Mouse (Mus musculus) ovary, adult 18-20 months (tissue): Measurements from ENCODE around the gene Lef1.

Experiments used
- DNase-seq: peaks from one replicate; pipeline ENCODE4 v3.0.0; 2022; ENCODE audit warnings: low spot score, mixed read lengths

Gene Lef1

DNA sequence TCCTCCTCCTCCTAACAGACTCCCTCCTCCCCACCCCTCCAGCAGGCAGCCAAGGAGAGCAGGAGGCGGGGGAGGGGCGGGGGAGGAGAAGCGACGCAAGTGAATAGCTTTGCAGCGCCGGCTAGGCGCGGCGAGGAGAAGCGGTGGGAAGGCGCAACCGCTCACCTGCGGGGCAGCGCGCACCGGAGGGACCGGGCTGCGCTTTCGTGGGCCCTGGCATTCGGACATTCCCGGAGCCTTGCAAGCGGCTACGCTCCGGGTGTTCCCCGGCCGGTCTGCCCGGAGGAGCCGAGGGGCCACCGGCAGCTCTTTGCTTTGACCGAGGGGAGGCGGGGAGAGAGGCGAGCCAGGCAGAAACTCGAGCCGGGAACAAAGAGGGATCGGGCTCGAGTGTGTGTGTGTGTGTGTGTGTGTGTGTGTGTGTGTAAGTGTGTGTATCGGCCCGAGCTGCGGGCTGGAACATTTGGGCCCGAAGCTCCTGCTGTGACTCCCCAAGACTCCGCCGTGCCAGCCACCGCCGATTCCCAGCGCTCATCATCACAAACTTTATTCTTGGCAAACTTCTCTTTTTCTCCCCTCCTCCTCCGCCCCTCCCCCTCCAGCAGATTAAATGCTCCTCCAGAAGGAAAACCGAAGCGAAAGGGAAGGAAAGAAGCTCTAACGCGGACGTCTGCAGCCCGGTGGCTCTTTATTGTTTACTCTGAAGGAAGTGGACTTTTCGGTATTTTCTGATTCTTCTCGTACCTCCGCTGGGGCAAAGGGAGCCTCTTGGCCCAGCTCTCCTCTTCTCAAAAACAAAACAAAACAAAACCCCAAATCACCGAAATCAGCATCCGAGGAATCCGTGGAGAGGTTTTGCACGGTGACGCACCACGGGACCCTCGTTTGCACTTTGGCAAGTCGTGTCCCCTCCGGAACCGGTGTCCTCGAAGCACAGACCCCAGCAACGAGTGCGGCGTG lies at the start of gene Lef1:
Lef1 (plus strand) TSS at position 281 of the 960 bp plus-strand sequence.
- no peak for DNase-seq

DNA sequence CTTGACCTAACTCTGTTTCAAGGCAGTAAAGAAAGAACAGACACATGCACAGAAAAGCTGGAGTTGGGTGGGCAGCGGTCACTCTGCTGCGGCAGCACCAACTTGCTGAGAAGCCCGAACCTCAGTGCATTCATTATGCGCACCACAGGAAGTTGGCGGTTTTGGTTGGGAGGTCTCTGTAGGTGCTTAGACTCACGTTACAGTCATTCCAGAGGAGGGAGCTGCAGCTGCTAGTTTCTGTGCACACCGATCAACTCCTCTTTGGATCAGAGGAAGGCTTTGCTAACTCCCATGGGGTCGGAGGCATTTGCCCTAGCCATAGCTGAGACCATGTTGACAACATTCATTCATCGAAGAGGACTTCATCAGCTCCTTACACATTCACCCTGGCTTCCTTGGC lies 45.3 kb upstream of the Lef1 start:
- no peak for DNase-seq

GRCm38 (mm10) chr3:131066171-131066570 lies 44.1 kb upstream of the Lef1 start:
- DNase-seq = no peak

- DNase-seq = no peak
Measured at GRCm38 (mm10) chr3:131068000-131068399, 42.3 kb upstream of the Lef1 start.

DNA sequence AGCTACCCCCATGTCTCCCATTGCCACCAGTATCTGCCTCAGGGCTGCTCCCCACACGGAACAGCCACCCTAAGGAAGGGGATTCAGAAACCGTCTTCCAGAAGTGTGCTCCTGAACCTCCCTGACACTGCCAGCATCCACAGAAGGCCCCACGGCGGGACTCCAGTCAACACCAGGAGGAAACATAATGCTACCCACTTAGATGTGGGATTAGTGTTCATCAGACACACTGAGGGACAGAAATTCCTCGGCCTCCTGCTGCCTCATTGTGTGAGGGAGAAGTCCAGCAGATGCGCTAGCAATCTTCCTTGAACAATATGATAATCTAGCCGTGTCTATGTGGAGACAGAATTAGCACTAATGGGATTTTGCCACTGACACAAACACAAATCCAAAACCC lies 40.1 kb upstream of the Lef1 start:
- DNase-seq = no peak

- no peak for DNase-seq
Measured at GRCm38 (mm10) chr3:131072661-131073060, 37.6 kb upstream of the Lef1 start.

- no peak for DNase-seq
Measured at GRCm38 (mm10) chr3:131073946-131074345, 36.3 kb upstream of the Lef1 start.

- DNase-seq = no peak
Measured at GRCm38 (mm10) chr3:131078041-131078621, 32.1 kb upstream of the Lef1 start.

- DNase-seq = no peak
Measured at GRCm38 (mm10) chr3:131078719-131079118, 31.6 kb upstream of the Lef1 start.

DNA sequence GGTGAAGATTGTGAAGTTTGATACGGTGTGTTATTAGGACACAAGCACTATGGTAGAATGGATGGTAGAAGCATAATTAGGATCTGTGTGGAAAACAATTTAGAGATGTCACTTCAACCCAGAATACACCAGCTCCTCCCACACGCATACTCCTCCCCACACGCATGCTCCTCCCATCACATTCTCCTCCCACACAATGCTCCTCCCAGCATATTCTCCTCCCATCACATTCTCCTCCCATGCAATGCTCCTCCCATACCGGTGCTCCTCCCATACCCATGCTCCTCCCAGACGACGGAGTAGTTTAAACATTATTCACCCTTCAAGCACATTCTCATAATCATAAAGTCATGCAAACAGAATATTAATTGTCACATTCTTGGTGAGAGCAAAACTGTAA lies 26.5 kb upstream of the Lef1 start:
- no peak for DNase-seq

- DNase-seq = no peak
Measured at GRCm38 (mm10) chr3:131084718-131085561, 25.3 kb upstream of the Lef1 start.

GRCm38 (mm10) chr3:131085978-131086377 lies 24.3 kb upstream of the Lef1 start:
- no peak for DNase-seq

DNA sequence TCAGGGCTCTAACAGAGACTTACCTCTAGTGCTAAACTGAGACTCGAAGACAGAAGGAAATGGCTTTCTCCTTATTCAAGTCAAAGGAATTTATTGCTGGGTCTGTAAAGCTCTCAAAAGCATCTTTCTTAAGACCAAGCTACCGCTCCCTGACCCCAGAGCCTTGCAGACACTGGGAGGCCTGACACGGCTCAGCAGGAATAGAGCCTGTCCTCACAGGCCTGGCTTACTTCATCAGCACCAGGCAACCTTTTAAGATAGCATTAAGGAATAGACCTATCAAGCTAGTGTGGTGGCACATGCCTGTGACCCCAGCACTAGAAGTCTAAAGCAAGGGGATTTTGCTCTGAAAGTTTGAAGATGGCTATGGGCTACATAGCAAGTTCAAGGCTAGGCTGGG lies 20.6 kb upstream of the Lef1 start:
- no peak for DNase-seq

DNA sequence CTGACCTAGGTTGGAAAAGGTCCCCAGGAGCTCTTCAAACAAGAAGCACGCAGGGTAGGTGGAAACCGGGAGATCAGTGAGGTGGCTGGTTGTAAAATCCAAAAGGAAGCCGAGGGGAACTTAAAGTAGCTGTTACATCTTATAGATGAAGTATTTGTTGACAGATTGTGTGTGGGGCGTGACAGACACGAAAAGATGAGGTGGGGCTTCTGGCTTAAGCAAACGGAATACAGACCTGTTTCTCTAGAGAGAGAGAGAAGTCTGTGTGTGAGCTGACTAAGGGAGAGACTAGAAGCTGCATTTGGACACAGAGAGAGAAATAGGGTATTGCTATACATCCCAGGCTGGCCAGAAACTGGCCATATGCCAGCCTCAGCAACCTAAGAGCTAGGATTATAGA lies 18.2 kb upstream of the Lef1 start:
- DNase-seq = no peak

- DNase-seq = no peak
Measured at GRCm38 (mm10) chr3:131093736-131094135, 16.5 kb upstream of the Lef1 start.

DNA sequence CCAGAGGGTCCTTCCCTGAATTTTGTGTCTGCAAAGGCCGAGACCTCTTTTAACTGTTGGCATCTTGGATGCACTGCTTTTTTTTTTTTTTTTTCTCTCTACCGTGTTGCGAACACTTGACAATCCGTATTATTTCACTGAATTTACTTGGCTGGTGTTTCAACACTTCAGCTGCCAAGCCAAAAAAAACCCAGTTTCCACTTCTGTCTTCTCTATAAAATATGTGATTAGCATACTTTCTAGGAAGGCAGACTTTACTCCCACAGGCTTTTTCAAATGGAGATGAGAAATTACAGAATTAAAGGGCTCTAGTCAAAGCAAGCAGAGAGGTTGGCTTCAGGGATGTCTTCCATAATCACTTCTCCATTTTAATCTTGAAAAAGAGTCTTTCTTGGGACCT lies 14.2 kb upstream of the Lef1 start:
- no peak for DNase-seq

DNA sequence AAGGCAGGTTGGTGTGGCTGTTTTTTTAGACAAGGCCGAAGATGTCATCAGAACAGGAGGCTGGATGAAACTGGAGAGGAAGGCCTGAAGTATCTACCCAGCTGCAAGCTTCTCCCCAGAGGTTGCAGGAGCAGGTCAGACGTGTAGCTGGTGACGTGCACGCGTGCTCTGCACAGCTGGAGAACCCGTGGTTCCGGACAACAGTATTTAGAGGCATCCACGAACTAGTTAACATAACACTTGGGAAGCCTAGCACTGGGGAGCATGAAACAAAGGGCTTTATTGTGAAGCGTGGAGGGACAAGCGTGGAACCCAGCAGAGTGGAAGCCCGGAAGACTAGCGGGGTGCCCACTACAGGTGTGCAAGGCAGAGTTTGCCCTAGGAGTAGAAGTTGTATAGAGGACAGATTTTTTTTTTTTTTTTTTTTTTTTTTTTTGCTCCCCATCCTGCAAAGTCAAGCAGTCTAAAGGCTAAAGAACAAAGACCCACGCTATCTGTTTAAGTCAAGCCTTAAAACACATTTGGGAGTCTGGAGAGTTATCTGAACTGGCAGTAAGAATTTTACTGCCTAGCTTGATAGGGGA lies 8.0 kb upstream of the Lef1 start:
- DNase-seq = no peak

- DNase-seq = no peak
Measured at GRCm38 (mm10) chr3:131105362-131105761, 4.9 kb upstream of the Lef1 start.

- DNase-seq = no peak
Measured at GRCm38 (mm10) chr3:131105940-131106401, 4.3 kb upstream of the Lef1 start.

DNA sequence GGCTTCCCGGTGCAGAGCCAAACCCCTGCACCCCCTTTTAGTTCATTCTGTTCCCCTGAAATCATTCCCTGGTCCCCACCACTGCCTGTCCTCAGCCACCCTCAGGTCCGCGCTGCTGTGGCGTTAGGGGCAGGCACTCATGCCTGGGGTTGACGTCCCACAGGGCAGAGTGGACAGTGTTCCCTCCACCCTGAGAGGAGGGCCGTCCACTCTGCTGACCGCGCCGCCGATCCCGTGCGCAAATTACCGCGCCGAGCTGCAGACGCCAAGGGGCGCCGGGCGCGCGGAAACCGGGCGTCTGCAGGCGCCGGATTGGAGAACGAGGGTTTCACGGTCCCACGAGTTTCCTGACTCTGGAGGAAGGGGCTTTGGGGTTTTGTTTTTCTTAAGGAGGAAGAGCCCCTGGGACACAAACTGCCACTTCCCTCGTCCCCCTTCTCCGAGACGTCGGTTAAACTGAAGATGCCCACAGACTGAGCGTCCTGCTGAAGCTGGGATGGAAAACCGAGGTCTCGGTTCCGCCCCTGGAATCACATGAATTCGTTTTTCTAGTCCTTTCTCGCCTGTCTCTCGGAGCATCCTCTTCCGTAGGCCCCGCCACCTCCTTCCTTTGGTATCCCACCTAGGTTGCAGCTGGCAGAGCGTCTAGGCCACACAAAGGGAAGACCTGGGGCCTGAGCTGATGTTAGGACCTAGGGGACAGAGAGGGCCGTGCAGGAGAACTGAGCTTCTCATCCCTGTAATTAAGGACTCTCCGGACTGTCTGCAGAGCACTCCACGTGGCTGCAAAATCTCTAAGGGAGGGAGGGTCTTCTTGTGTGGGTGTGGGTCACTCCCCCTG lies 3.6 kb upstream of the Lef1 start:
- DNase-seq = no peak
